Mouse (Mus musculus) forebrain, embryonic 15.5 days (tissue): ENCODE measurements around the gene Rprd1b. TPM values are rescaled to one million over a fixed set of nuclear protein-coding genes. Genes with fewer than 3 reads are reported as not detected.

Experiments
- ATAC-seq: fragments of 200-750 bp; cut with Nextera tagmentation; replicated peaks from 2 replicates; pipeline ENCODE4 v1.8.0; 2017; ENCODE audit warnings: mild to moderate bottlenecking, moderate TSS enrichment, moderate library complexity
- H3K27ac ChIP-seq: fragments of 300-500 bp; sonication (generic); replicated peaks from 2 replicates; pipeline ENCODE4 v1.5.1; 2015; ENCODE audit warnings: mild to moderate bottlenecking, inconsistent platforms
- H3K27me3 ChIP-seq: fragments of 300-500 bp; sonication (generic); 2 replicates; pipeline ENCODE4 v1.6.1; 2015; ENCODE audit warnings: inconsistent platforms
- H3K36me3 ChIP-seq: fragments of 300-500 bp; sonication (generic); 2 replicates; pipeline ENCODE4 v1.6.1; 2015; ENCODE audit warnings: mild to moderate bottlenecking, inconsistent platforms
- H3K4me1 ChIP-seq: fragments of 300-500 bp; sonication (generic); 2 replicates; pipeline ENCODE4 v1.6.1; 2015; ENCODE audit warnings: inconsistent platforms
- H3K4me2 ChIP-seq: fragments of 300-500 bp; sonication (generic); replicated peaks from 2 replicates; pipeline ENCODE4 v1.6.1; 2015; ENCODE audit warnings: mild to moderate bottlenecking, inconsistent platforms
- H3K4me3 ChIP-seq: fragments of 300-500 bp; sonication (generic); 2 replicates; pipeline ENCODE4 v1.5.1; 2015; ENCODE audit warnings: mild to moderate bottlenecking, inconsistent platforms
- H3K9ac ChIP-seq: fragments of 300-500 bp; sonication (generic); replicated peaks from 2 replicates; pipeline ENCODE4 v1.6.1; 2015; ENCODE audit warnings: mild to moderate bottlenecking, inconsistent platforms
- H3K9me3 ChIP-seq: fragments of 300-500 bp; sonication (generic); 2 replicates; pipeline ENCODE4 v1.6.1; 2016; ENCODE audit warnings: inconsistent platforms
- WGBS: fragments of 180-500 bp; shearing (Covaris S2); methylation state at CpG from one replicate; pipeline ENCODE4 v1.1.7; 2015; ENCODE audit warnings: mixed read lengths; 5-methylcytosine and 5-hydroxymethylcytosine counted together
- polyA plus RNA-seq: library from polyadenylated mRNA; unstranded; fragments of >200 nt; fragmentation: Nextera tagmentation; extraction: Ambion mirVana; gene quantifications from 2 replicates; pipeline ENCODE4 v1.2.1, GENCODE M21; 2015

The Rprd1b gene
- polyA plus RNA-seq, 1 experiment from 2014 or later, result 44.1 TPM

DNA sequence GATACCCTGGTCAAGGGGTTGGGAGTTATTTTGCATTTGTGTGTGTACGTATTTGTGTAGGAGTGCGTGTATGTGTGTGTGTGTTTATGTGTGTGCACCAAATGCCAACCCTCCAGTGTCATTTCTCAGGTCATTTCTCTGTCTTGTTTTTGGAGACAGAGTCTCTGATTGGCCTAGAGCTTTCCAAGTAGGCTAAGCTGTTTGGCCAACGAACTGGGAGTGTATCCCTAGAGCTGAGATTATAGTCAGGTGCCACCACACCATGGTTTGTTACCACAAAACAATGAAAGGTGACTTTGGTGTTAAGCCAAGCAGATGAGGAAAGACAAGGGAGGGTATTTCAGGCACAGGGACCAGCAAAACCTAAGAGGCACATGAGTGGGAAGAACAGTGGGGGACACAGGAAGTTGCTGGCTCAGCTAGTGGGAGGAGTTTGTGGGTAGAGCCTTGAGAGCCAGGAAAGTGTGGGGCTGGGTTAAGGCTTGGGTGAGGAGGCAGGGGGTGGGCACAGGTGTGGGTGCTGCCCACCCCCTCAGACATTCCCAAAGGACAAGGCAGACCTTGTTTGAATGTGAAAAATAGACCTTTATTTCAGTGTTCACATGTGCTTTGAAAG is 87.6 kb downstream of the Rprd1b start:
- no peak for ATAC-seq
- no peaks in the 10 kb centered on the region for H3K36me3 ChIP-seq

DNA sequence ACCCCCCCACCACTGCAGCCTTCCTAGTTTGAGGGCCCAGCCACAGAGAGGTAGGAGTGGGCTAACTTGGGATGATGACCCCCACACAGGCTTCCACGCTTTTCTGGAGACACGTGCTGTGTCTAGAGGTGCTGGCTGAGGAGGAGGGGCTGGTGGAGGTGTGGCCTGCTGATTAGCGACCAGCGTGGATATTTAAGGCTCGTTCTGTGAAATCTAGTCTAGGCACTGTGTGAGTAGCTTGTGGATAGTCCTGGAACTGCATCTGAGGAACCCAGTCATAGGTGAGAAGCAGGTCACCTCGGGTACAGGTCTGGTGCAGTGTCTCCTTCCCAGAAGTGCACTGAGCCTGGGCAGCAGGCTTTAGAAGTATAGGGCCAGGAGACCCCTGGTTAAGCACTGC is 88.4 kb downstream of the Rprd1b start:
- H3K4me2 ChIP-seq, result no peak overlapping the region
- no peak overlapping the region for H3K4me3 ChIP-seq
- no peaks in the 10 kb centered on the region for H3K27me3 ChIP-seq
- no peaks in the 10 kb centered on the region for H3K9me3 ChIP-seq
- H3K9ac ChIP-seq, result no peak overlapping the region
- peaks cover 6% of the 10 kb centered on the region for H3K4me1 ChIP-seq
- no peak for ATAC-seq
- H3K36me3 ChIP-seq, result no peaks in the 10 kb centered on the region
- H3K27ac ChIP-seq, result no peak overlapping the region
- WGBS, result 56% methylated on average over 6 of the region's 6 CpGs

More for the DNA sequence above, 87.6 kb downstream of the Rprd1b start:
- H3K4me1 ChIP-seq, result peaks cover 6% of the 10 kb centered on the region
- WGBS, result 87% methylated on average over 3 of the region's 3 CpGs
- H3K4me2 ChIP-seq, result no peak overlapping the region
- no peaks in the 10 kb centered on the region for H3K9me3 ChIP-seq
- no peak overlapping the region for H3K27ac ChIP-seq
- H3K9ac ChIP-seq, result no peak overlapping the region
- no peak overlapping the region for H3K4me3 ChIP-seq
- H3K27me3 ChIP-seq, result no peaks in the 10 kb centered on the region

DNA sequence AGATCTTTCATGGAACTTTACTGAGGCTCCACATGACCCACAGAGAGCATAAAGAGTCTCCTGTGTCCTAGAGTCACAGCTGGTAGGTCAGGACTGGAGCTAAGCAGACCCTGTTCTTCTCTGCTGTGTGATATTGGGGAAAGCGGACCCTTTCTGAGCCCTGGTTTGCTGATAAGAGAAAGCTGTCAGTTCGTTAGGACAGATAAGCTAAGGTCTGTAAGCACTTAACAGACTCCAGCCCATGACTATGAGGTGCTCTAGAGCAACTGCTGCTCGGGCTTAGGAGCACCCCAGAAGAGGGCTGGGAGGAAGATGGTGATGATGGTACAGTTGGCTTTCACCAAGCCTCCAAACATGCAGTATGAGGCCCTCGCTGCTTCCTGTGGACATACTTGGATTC is 90.8 kb downstream of the Rprd1b start:
- 83% methylated on average over 4 of the region's 4 CpGs for WGBS
- H3K27me3 ChIP-seq, result no peaks in the 10 kb centered on the region

DNA sequence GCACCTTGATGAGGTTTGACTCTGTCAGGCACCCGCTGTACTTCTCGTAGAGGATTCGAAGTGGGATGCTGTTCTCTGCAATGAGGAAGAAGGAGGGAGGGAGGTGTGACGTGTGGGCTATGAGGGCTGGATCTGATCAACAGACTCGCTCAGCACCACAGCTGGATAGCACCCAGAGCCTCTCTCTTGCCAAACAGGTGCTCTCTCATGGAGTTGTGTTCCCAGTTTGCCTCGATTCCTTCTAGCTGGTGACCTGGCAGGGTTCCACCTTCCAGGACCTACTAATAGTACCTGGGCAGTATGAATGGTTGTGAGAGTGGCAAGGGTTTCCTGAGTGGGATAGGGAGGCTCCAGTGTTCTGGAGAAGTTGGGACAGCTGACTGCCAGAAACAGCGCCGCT is 91.9 kb downstream of the Rprd1b start:
- Histone ChIP-seq H3K27me3 (no peaks in the 10 kb centered on the region), H3K36me3 (no peaks in the 10 kb centered on the region), H3K4me1 (no peaks in the 10 kb centered on the region), H3K9ac (no peak overlapping the region), H3K9me3 (no peaks in the 10 kb centered on the region), H3K4me2 (no peak overlapping the region), H3K27ac (no peak overlapping the region), H3K4me3 (no peak overlapping the region)
- no peak for ATAC-seq
- WGBS, result 84% methylated on average over 8 of the region's 8 CpGs

More for the DNA sequence above, 90.8 kb downstream of the Rprd1b start:
- H3K4me1 ChIP-seq, result no peaks in the 10 kb centered on the region
- ATAC-seq, result no peak
- no peak overlapping the region for H3K27ac ChIP-seq
- H3K4me3 ChIP-seq, result no peak overlapping the region
- no peak overlapping the region for H3K9ac ChIP-seq
- H3K36me3 ChIP-seq, result no peaks in the 10 kb centered on the region
- no peaks in the 10 kb centered on the region for H3K9me3 ChIP-seq
- no peak overlapping the region for H3K4me2 ChIP-seq

DNA sequence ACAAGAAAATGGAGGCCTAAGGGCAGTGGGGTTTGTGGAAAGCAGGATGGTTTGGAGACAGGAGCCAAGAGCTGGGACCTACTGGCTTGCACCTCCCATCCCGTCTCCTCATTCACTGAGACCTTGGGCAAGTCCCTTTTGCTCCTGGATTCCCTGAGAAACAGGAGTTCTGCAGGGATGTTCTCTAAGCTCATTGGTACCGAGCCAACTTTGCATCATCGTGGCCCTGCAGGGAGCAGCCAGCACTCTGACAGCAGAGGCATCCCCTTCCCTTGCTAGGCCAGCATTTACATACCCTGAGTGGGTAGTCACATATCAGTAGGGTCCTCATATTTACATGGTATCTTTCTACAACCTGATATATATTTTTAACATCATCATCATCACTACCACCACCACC is 92.6 kb downstream of the Rprd1b start:
- H3K4me2 ChIP-seq, result no peak overlapping the region
- H3K4me3 ChIP-seq, result no peak overlapping the region
- ATAC-seq, result no peak
- H3K36me3 ChIP-seq, result no peaks in the 10 kb centered on the region
- no peak overlapping the region for H3K9ac ChIP-seq
- no peaks in the 10 kb centered on the region for H3K9me3 ChIP-seq
- no peaks in the 10 kb centered on the region for H3K4me1 ChIP-seq
- 74% methylated on average over 3 of the region's 3 CpGs for WGBS
- H3K27me3 ChIP-seq, result no peaks in the 10 kb centered on the region
- no peak overlapping the region for H3K27ac ChIP-seq

DNA sequence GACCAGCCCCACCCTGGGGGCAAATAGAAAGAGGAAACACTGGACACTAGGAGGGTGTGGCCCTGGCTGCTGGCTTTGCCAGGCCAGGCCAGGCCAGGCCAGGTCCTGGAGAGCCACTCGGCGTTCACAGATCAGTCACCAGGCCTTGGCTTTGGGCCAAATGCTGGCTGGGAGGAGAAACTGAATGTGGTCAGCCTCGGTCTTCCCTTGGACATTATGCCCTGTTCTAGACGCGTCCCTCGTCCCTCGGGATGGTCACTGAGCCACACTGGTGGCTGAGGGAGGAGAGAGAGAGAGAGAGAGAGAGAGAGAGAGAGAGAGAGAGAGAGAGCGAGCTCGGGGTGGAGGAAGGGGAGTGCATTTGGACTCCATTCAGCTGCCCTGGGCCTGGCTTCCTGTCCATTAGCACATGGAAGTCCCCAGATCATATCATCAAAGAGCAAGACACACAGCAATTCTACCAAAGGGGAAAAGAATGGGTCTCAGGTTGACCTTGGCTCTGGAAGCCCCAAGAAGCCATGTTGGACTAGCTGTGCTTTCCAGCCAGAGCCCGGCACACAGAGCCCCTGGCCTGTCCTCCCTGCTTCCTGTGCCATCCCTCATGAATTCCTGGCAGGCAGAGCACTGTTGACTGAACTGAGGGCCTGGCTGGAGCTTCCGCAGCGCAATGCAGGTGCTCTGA is 93.5 kb downstream of the Rprd1b start:
- Histone ChIP-seq H3K4me1 (no peaks in the 10 kb centered on the region), H3K27me3 (no peaks in the 10 kb centered on the region), H3K4me3 (no peak overlapping the region), H3K27ac (no peak overlapping the region), H3K9ac (no peak overlapping the region), H3K36me3 (no peaks in the 10 kb centered on the region), H3K4me2 (no peak overlapping the region), H3K9me3 (no peaks in the 10 kb centered on the region)
- 68% methylated on average over 12 of the region's 12 CpGs for WGBS
- no peak for ATAC-seq

DNA sequence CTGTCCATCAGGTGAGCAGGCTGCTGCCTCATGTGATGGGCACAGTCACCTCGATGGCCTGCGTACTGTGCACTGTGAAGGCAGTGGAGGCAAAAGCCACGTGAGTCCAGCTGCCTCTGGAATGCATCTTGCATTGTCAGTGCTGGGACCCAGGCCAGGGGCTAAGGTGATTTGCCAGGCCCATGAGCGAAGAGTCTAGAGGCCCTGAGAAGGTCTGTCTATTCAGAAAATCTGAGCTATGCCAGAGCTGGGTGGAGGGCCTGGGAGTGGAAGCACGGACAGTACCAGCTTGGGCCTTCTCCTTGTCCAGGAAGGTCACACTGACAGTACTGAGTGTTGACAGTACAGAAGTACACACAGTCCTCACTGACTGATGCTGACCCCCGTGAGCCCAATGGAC is 94.5 kb downstream of the Rprd1b start:
- no peak overlapping the region for H3K27ac ChIP-seq

DNA sequence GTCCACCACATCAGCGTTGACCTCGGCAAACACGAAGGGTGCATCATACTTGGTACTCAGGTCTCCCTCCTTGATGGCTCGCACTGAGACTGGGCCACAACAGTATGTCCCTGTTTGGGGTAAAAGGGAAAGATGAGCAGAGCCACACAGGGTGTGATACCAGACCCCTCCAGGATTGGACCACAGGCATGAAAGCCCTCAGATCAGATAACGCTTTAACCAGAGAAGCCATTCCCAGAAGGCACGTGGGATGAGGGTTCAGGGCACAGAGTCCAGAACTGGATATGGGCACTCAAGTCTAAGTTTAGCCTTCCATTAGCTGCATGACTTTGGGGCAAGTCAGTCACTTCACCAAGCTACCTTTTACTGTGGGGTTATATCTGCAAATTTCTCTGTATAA is 98.9 kb downstream of the Rprd1b start:
- WGBS, result 93% methylated on average over 6 of the region's 6 CpGs
- Histone ChIP-seq H3K27ac (no peak overlapping the region), H3K4me1 (peaks cover 4% of the 10 kb centered on the region; the same call in 1 of the 2 replicates), H3K9me3 (no peaks in the 10 kb centered on the region), H3K4me3 (no peak overlapping the region), H3K36me3 (no peaks in the 10 kb centered on the region), H3K4me2 (no peak overlapping the region), H3K27me3 (no peaks in the 10 kb centered on the region), H3K9ac (no peak overlapping the region)
- no peak for ATAC-seq

More for the DNA sequence above, 94.5 kb downstream of the Rprd1b start:
- no peaks in the 10 kb centered on the region for H3K36me3 ChIP-seq
- no peaks in the 10 kb centered on the region for H3K4me1 ChIP-seq
- no peaks in the 10 kb centered on the region for H3K27me3 ChIP-seq
- H3K4me3 ChIP-seq, result no peak overlapping the region
- H3K9me3 ChIP-seq, result no peaks in the 10 kb centered on the region
- no peak overlapping the region for H3K9ac ChIP-seq
- no peak for ATAC-seq
- no peak overlapping the region for H3K4me2 ChIP-seq
- 73% methylated on average over 6 of the region's 6 CpGs for WGBS

DNA sequence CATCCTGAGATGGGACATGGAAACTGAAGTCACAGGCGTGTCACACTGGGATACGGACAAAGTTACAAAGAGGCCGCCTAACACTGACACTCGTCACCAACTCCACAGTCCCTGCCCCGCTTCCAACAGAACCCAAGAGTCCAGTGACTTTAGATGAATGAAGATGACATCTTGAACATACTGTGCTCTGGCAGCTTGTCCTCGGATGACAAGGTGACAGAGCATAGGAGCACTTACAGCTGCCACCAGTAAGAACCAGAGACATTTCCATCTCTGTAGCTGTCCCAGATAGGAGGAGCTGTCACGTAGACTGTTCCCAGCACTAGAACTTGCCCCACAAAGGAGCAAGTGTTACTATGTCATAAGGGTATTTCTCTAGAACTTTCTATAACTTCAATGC is 99.6 kb downstream of the Rprd1b start:
- 87% methylated on average over 7 of the region's 7 CpGs for WGBS
- Histone ChIP-seq H3K4me3 (no peak overlapping the region), H3K27me3 (no peaks in the 10 kb centered on the region), H3K36me3 (no peaks in the 10 kb centered on the region), H3K27ac (no peak overlapping the region), H3K4me1 (peaks cover 4% of the 10 kb centered on the region; the same call in 1 of the 2 replicates), H3K9me3 (no peaks in the 10 kb centered on the region), H3K4me2 (no peak overlapping the region), H3K9ac (no peak overlapping the region)
- no peak for ATAC-seq

DNA sequence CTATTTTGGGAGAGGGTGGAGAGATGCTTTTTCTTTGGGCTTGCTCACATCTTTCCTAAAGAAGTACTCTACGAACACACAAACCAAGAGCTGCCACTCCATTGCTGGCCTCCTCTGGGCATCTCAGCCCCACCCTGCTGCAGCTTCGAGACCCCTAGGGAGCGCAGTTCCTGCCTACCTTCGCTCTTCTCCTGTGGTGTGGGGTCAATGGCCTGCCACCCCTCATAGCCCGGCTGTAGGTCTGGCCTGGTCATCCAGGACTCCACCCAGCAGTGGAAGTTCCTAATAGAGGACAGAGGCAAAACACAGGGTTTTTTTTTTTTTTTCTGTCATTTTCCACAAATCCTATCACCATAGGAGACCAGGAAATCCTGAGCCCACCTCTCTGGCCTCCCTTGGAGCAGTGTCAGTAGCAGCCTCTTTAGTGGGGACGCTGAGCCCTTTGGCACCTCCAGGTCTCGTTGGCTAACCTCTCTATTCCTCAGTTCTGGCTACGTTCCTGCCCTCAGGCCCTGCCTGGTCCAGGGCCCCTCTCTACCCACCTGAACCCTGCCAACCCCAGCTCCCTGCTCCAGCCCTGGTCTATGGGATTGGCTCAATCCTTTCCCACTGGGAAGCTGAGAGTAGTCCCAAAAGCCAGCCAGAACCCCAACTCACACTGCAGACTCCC is 100.3 kb downstream of the Rprd1b start:
- WGBS, result 79% methylated on average over 8 of the region's 8 CpGs
- no peak overlapping the region for H3K27ac ChIP-seq
- no peak overlapping the region for H3K4me2 ChIP-seq
- no peaks in the 10 kb centered on the region for H3K9me3 ChIP-seq
- no peaks in the 10 kb centered on the region for H3K36me3 ChIP-seq
- no peak overlapping the region for H3K9ac ChIP-seq
- peaks cover 4% of the 10 kb centered on the region; the same call in 1 of the 2 replicates for H3K4me1 ChIP-seq
- H3K4me3 ChIP-seq, result no peak overlapping the region
- H3K27me3 ChIP-seq, result no peaks in the 10 kb centered on the region
- no peak for ATAC-seq

DNA sequence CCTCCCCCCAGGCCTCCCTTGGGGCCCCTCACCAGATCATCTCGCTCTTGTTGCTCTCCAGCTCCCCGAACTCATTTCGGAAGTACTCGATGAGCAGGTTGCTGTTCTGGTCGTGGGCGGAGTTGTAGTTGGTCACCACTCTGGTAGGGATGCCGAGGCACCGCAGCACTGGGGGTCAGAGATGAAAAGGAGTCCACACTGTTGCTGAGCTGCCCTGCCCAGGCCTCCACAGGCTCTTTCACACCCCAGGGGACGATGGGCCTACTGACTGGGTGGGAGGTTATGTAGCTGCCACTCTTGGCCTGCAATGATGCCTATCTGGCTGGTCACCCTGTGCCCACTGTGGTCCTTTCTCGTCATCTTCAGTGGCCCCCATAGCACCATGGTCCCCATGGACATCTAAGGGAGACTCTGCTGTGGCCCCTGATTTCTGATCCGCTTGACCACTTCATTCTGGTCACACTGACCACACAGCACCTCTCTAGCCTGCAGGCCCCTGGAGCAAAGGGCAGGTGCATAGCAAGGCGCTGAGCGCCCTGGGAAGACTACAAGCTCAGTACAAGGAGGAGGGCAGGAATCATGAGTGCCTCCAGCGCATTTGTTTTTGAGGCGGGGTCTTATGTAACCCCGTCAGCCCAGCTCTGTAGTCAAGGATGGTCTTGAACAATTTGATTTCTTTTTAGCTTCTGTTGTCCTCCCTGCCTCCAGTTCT is 101.2 kb downstream of the Rprd1b start:
- 89% methylated on average over 16 of the region's 16 CpGs for WGBS
- ATAC-seq, result no peak
- no peak overlapping the region for H3K4me3 ChIP-seq

DNA sequence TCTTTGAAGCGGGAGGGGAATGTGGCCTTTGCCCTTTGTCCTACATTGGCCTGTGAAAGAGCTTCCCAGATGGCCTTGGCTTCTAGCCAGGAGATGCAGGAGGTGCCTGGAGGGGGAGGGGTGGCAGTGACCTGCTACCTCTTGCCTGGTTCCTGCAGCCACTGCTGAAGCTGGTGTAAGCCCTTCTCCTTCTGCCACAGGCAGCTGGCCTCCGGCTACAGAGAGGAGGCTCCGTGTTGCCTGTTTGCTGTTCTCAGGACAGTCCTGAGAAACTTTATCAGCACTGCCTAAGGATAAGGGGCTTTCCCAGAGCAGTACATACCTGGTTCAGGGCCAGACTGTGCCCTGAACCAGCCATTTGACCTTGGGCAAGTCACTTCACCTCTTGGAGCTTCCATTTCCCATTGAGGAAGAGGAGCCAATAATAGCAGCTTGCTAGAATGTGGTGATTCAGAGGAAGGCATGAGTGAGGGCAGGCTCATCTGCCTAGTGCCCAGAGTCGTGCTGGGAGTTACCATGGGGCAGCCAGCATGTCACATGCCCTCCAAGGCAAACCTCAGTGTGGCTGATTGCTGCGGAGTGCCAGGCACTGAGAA is 102.2 kb downstream of the Rprd1b start:
- Histone ChIP-seq H3K36me3 (no peaks in the 10 kb centered on the region), H3K27ac (no peak overlapping the region), H3K9me3 (no peaks in the 10 kb centered on the region), H3K27me3 (no peaks in the 10 kb centered on the region), H3K4me3 (no peak overlapping the region), H3K4me2 (no peak overlapping the region), H3K4me1 (peaks cover 4% of the 10 kb centered on the region; the same call in 1 of the 2 replicates), H3K9ac (no peak overlapping the region)
- ATAC-seq, result no peak
- WGBS, result 48% methylated on average over 5 of the region's 5 CpGs

More for the DNA sequence above, 101.2 kb downstream of the Rprd1b start:
- Histone ChIP-seq H3K4me1 (peaks cover 4% of the 10 kb centered on the region; the same call in 1 of the 2 replicates), H3K4me2 (no peak overlapping the region), H3K9ac (no peak overlapping the region), H3K36me3 (no peaks in the 10 kb centered on the region), H3K27me3 (no peaks in the 10 kb centered on the region), H3K9me3 (no peaks in the 10 kb centered on the region), H3K27ac (no peak overlapping the region)
